In genomic region chr3:86142934-86143317, GRCm38 (mm10) we compare ENCODE assay signal across 8 mouse cellular contexts. TPM values are rescaled to one million over a fixed set of nuclear protein-coding genes. Genes with fewer than 3 reads are reported as not detected.
DNase-seq lines count a peak whose midpoint lies in the region; ATAC-seq lines count a peak whose summit lies in the region.

No protein-coding gene starts in this region.

- peak overlapping the region; percentile 38 for H3K4me2 ChIP-seq in lung, embryonic 15.5 days
- peak overlapping the region; percentile 38 for H3K4me2 ChIP-seq in embryonic facial prominence, embryonic 15.5 days (replicated peaks)
- H3K4me2 ChIP-seq in limb, embryonic 13.5 days (replicated peaks), result peak overlapping the region; percentile 53
- peak overlapping the region; percentile 41 for H3K4me2 ChIP-seq in neural tube, embryonic 15.5 days

- peak; percentile 12 for ATAC-seq in lung, embryonic 15.5 days (ENCODE audit: borderline replicate concordance, extremely low read depth, low FRiP score, low TSS enrichment)
- ATAC-seq in embryonic facial prominence, embryonic 15.5 days (ENCODE audit: insufficient number of reproducible peaks, low FRiP score, low TSS enrichment, low read depth), result peak; percentile 20; the same call in 1 of the 2 replicates
- no peak; the same call in none of the 2 replicates for ATAC-seq in limb, embryonic 13.5 days (ENCODE audit: low FRiP score, low read depth)
- ATAC-seq in neural tube, embryonic 15.5 days (ENCODE audit: low FRiP score), result peak; percentile 33; the same call in 1 of the 2 replicates
- no peak for ATAC-seq in inflammation-experienced regulatory T-cells, adult 6 months

- DNase-seq in lung, adult 18-20 months, result no peak
- no peak for DNase-seq in gastrocnemius, postnatal 10 days
- DNase-seq in B cell, adult 2 months, result no peak

- WGBS in lung, embryonic 15.5 days, result 30% methylated on average over 6 of the region's 6 CpGs
- 13% methylated on average over 6 of the region's 6 CpGs for WGBS in embryonic facial prominence, embryonic 15.5 days
- 24% methylated on average over 6 of the region's 6 CpGs for WGBS in limb, embryonic 13.5 days
- WGBS in neural tube, embryonic 15.5 days, result 37% methylated on average over 6 of the region's 6 CpGs

- no peaks in the 10 kb centered on the region for H3K27me3 ChIP-seq in lung, embryonic 15.5 days
- no peaks in the 10 kb centered on the region for H3K27me3 ChIP-seq in embryonic facial prominence, embryonic 15.5 days
- H3K27me3 ChIP-seq in limb, embryonic 13.5 days, result no peaks in the 10 kb centered on the region
- H3K27me3 ChIP-seq in neural tube, embryonic 15.5 days (replicated peaks), result no peaks in the 10 kb centered on the region

- H3K36me3 ChIP-seq in lung, embryonic 15.5 days, result peaks cover 32% of the 10 kb centered on the region
- peaks cover 28% of the 10 kb centered on the region for H3K36me3 ChIP-seq in embryonic facial prominence, embryonic 15.5 days
- peaks cover 30% of the 10 kb centered on the region for H3K36me3 ChIP-seq in limb, embryonic 13.5 days
- H3K36me3 ChIP-seq in neural tube, embryonic 15.5 days, result peaks cover 26% of the 10 kb centered on the region

- no peak overlapping the region for H3K27ac ChIP-seq in lung, embryonic 15.5 days
- H3K27ac ChIP-seq in embryonic facial prominence, embryonic 15.5 days (replicated peaks), result peak overlapping the region; percentile 36; the same call in 1 of the 2 replicates
- no peak overlapping the region for H3K27ac ChIP-seq in limb, embryonic 13.5 days
- no peak overlapping the region for H3K27ac ChIP-seq in neural tube, embryonic 15.5 days (replicated peaks)

- H3K9me3 ChIP-seq in lung, embryonic 15.5 days, result no peaks in the 10 kb centered on the region
- no peaks in the 10 kb centered on the region for H3K9me3 ChIP-seq in embryonic facial prominence, embryonic 15.5 days (replicated peaks)
- H3K9me3 ChIP-seq in limb, embryonic 13.5 days, result no peaks in the 10 kb centered on the region
- no peaks in the 10 kb centered on the region for H3K9me3 ChIP-seq in neural tube, embryonic 15.5 days (replicated peaks)

- no peak overlapping the region for H3K4me3 ChIP-seq in lung, embryonic 15.5 days
- H3K4me3 ChIP-seq in embryonic facial prominence, embryonic 15.5 days (replicated peaks), result peak overlapping the region; percentile 95
- H3K4me3 ChIP-seq in limb, embryonic 13.5 days, result peak overlapping the region; percentile 96
- H3K4me3 ChIP-seq in neural tube, embryonic 15.5 days (replicated peaks), result no peak overlapping the region

- H3K9ac ChIP-seq in lung, embryonic 15.5 days, result no peak overlapping the region
- H3K9ac ChIP-seq in embryonic facial prominence, embryonic 15.5 days, result no peak overlapping the region
- 0 out of 2 replicates have a peak overlapping the region, but pooled peaks have one; percentile 25 for H3K9ac ChIP-seq in limb, embryonic 13.5 days
- H3K9ac ChIP-seq in neural tube, embryonic 15.5 days (replicated peaks), result 0 out of 2 replicates have a peak overlapping the region, but pooled peaks have one; percentile 0

- peaks cover 14% of the 10 kb centered on the region for H3K4me1 ChIP-seq in lung, embryonic 15.5 days
- peaks cover 15% of the 10 kb centered on the region for H3K4me1 ChIP-seq in embryonic facial prominence, embryonic 15.5 days
- peaks cover 25% of the 10 kb centered on the region for H3K4me1 ChIP-seq in limb, embryonic 13.5 days
- peaks cover 17% of the 10 kb centered on the region for H3K4me1 ChIP-seq in neural tube, embryonic 15.5 days

RNA-seq across cellular contexts. Expression of gene Rps3a1, which starts 0.4 kb away (rescaled TPM):
- 1,266 and 1,287 TPM in 2 replicates for polyA plus RNA-seq in lung, embryonic 15.5 days (2015; fragmentation: Nextera tagmentation; extraction: Ambion mirVana)
- polyA plus RNA-seq in embryonic facial prominence, embryonic 15.5 days (2015; fragmentation: Nextera tagmentation; extraction: Ambion mirVana), result 1,231 and 1,256 TPM in 2 replicates
- 1,282 and 1,324 TPM in 2 replicates for polyA plus RNA-seq in limb, embryonic 13.5 days (2015; fragmentation: Nextera tagmentation; extraction: Ambion mirVana)
- polyA plus RNA-seq in neural tube, embryonic 15.5 days (2015; fragmentation: Nextera tagmentation; extraction: Ambion mirVana), result 534 and 720 TPM in 2 replicates
- total RNA-seq in gastrocnemius, postnatal 10 days (2021), result 100 to 1,000 TPM; 713 to 722 TPM
- 1,000 to 10,000 TPM; 2,732 to 4,785 (median 2,853) TPM for polyA plus RNA-seq in inflammation-experienced regulatory T-cells, adult 6 months (2017; shearing (Covaris generic))

Comparison
In these comparisons a context has a peak if more than half of its experiments do, and no peak if none do; other contexts are left out.
1. ATAC-seq: peak in lung, embryonic 15.5 days (single experiment), embryonic facial prominence, embryonic 15.5 days (single experiment) and neural tube, embryonic 15.5 days (single experiment); none in limb, embryonic 13.5 days (single experiment) and inflammation-experienced regulatory T-cells, adult 6 months (single experiment).
2. H3K4me3 ChIP-seq: peak in embryonic facial prominence, embryonic 15.5 days (single experiment) and limb, embryonic 13.5 days (single experiment); none in lung, embryonic 15.5 days (single experiment) and neural tube, embryonic 15.5 days (single experiment).
3. H3K9ac ChIP-seq: peak in limb, embryonic 13.5 days (single experiment) and neural tube, embryonic 15.5 days (single experiment); none in lung, embryonic 15.5 days (single experiment) and embryonic facial prominence, embryonic 15.5 days (single experiment).
4. Peak in every context shown above with its lines, with median percentiles within 50 percentile points of each other: H3K4me2 ChIP-seq.